Mouse (Mus musculus): Measurements from ENCODE around the gene Gadl1.
"Not testable (repeated sequence)": the region's sequence is repeated elsewhere in the genome, so short reads cannot be mapped to it uniquely, and the experiment has no call there.

- not testable (repeated sequence) for TF ChIP-seq CTCF, POLR2A (IDR thresholded peaks at IDR 0.05; ENCODE audit: extremely low read depth, insufficient read depth, low read length)
These were observed 162.3 kb downstream of the Gadl1 start for GRCm38 (mm10) chr9:116071561-116071960.

Measured in cortical plate, adult 2 months (tissue).